Mouse (Mus musculus) frontal cortex, postnatal 36 days (tissue): ENCODE data around the gene Glis3.

Experiments used
- DNase-seq, 2 experiments: peaks; one replicate each; pipeline ENCODE4 v3.0.0; 2022; ENCODE audit warnings: low spot score in 2 of 2

Glis3 gene

GRCm38 (mm10) chr19:28655166-28655565 lies 24.7 kb downstream of the Glis3 start:
- DNase-seq = no peak

- no peak for DNase-seq
Measured at GRCm38 (mm10) chr19:28650836-28651235, 29.0 kb downstream of the Glis3 start.

- no peak for DNase-seq
Measured at GRCm38 (mm10) chr19:28649489-28649888, 30.4 kb downstream of the Glis3 start.

- DNase-seq = no peak
Measured at GRCm38 (mm10) chr19:28648881-28649280, 31.0 kb downstream of the Glis3 start.

GRCm38 (mm10) chr19:28647424-28647823 lies 32.5 kb downstream of the Glis3 start:
- no peak for DNase-seq

- no peak for DNase-seq
Measured at GRCm38 (mm10) chr19:28646286-28646685, 33.6 kb downstream of the Glis3 start.

GRCm38 (mm10) chr19:28640861-28641381 lies 39.0 kb downstream of the Glis3 start:
- DNase-seq = peak in 1 of 2 experiments; percentile 15

GRCm38 (mm10) chr19:28635991-28636553 lies 43.8 kb downstream of the Glis3 start:
- no peak for DNase-seq

GRCm38 (mm10) chr19:28634986-28635385 lies 44.9 kb downstream of the Glis3 start:
- no peak for DNase-seq

GRCm38 (mm10) chr19:28628416-28628815 lies 51.5 kb downstream of the Glis3 start:
- peak; percentile 19 to 59 for DNase-seq

- no peak for DNase-seq
Measured at GRCm38 (mm10) chr19:28626189-28626588, 53.7 kb downstream of the Glis3 start.

- DNase-seq = no peak
Measured at GRCm38 (mm10) chr19:28624571-28624970, 55.3 kb downstream of the Glis3 start.

GRCm38 (mm10) chr19:28623726-28624125 lies 56.2 kb downstream of the Glis3 start:
- DNase-seq = peak; percentile 26 to 45

- no peak for DNase-seq
Measured at GRCm38 (mm10) chr19:28621608-28622505, 58.0 kb downstream of the Glis3 start.

- DNase-seq = peak; percentile 23 to 46
Measured at GRCm38 (mm10) chr19:28617736-28618135, 62.1 kb downstream of the Glis3 start.

GRCm38 (mm10) chr19:28617191-28617590 lies 62.7 kb downstream of the Glis3 start:
- DNase-seq = no peak

GRCm38 (mm10) chr19:28616487-28616886 lies 63.4 kb downstream of the Glis3 start:
- DNase-seq = no peak

- no peak for DNase-seq
Measured at GRCm38 (mm10) chr19:28612249-28612648, 67.6 kb downstream of the Glis3 start.

GRCm38 (mm10) chr19:28608747-28609146 lies 71.1 kb downstream of the Glis3 start:
- DNase-seq = no peak

- DNase-seq = peak; percentile 14 to 35
Measured at GRCm38 (mm10) chr19:28608277-28608676, 71.6 kb downstream of the Glis3 start.

- no peak for DNase-seq
Measured at GRCm38 (mm10) chr19:28600866-28601265, 79.0 kb downstream of the Glis3 start.

- DNase-seq = no peak
Measured at GRCm38 (mm10) chr19:28594215-28594614, 85.7 kb downstream of the Glis3 start.

- DNase-seq = no peak
Measured at GRCm38 (mm10) chr19:28592981-28593380, 86.9 kb downstream of the Glis3 start.
